Mouse (Mus musculus): ENCODE data around the gene Ankib1.

Gene Ankib1

GRCm38 (mm10) chr5:3646991-3647707 is 155.6 kb downstream of the Ankib1 start:
- peak; percentile 86 for DNase-seq (ENCODE audit: low read depth, low spot score)

GRCm38 (mm10) chr5:3646539-3646938 is 156.2 kb downstream of the Ankib1 start:
- peak; percentile 15 for DNase-seq (ENCODE audit: low read depth, low spot score)

- no peak for DNase-seq (ENCODE audit: low read depth, low spot score)
These were observed 157.4 kb downstream of the Ankib1 start for GRCm38 (mm10) chr5:3645326-3645725.

GRCm38 (mm10) chr5:3644621-3645020 is 158.1 kb downstream of the Ankib1 start:
- DNase-seq (ENCODE audit: low read depth, low spot score): no peak
